Mouse (Mus musculus) embryonic facial prominence, embryonic 10.5 days (tissue): ENCODE data around the gene Gm49387. TPM values are rescaled to one million over a fixed set of nuclear protein-coding genes. Genes with fewer than 3 reads are reported as not detected.

Experiments used
- DNase-seq: peaks from one replicate; pipeline ENCODE4 v3.0.0-alpha.2; 2017; ENCODE audit warnings: low spot score
- H3K27ac ChIP-seq: fragments of 300-500 bp; sonication (generic); replicated peaks from 2 replicates; pipeline ENCODE4 v1.5.1; 2016; ENCODE audit warnings: mild to moderate bottlenecking
- H3K27me3 ChIP-seq: fragments of 300-500 bp; sonication (generic); replicated peaks from 2 replicates; pipeline ENCODE4 v1.6.1; 2016; ENCODE audit warnings: low read depth, mild to moderate bottlenecking; ENCODE audit not compliant: poor library complexity, severe bottlenecking
- H3K36me3 ChIP-seq: fragments of 300-500 bp; sonication (generic); replicated peaks from 2 replicates; pipeline ENCODE4 v1.6.1; 2016; ENCODE audit warnings: mild to moderate bottlenecking, moderate library complexity
- H3K4me1 ChIP-seq: fragments of 300-500 bp; sonication (generic); 2 replicates; pipeline ENCODE4 v1.6.1; 2016
- H3K4me3 ChIP-seq: fragments of 300-500 bp; sonication (generic); 2 replicates; pipeline ENCODE4 v1.5.1; 2016; ENCODE audit warnings: mild to moderate bottlenecking, moderate library complexity
- H3K9me3 ChIP-seq: fragments of 300-500 bp; sonication (generic); 2 replicates; pipeline ENCODE4 v1.6.1; 2016; ENCODE audit warnings: mild to moderate bottlenecking
- WGBS: fragments of 180-500 bp; shearing (Covaris S2); methylation state at CpG from one replicate; pipeline ENCODE4 v1.1.7; 2016; 5-methylcytosine and 5-hydroxymethylcytosine counted together
- polyA plus RNA-seq: library from polyadenylated mRNA; unstranded; fragments of >200 nt; fragmentation: Nextera tagmentation; extraction: Ambion mirVana; gene quantifications from 2 replicates; pipeline ENCODE4 v1.2.1, GENCODE M21; 2016

Gm49387 gene
- polyA plus RNA-seq, 1 experiment from 2014 or later: 0.39 TPM

GRCm38 (mm10) chr14:31576846-31577697 is 63.6 kb downstream of the Gm49387 start:
- H3K4me1 ChIP-seq: peaks cover 35% of the 10 kb centered on the region
- H3K9me3 ChIP-seq: no peaks in the 10 kb centered on the region
- H3K36me3 ChIP-seq: no peaks in the 10 kb centered on the region
- no peaks in the 10 kb centered on the region for H3K27me3 ChIP-seq
- H3K4me3 ChIP-seq: no peak overlapping the region
- peak overlapping the region; percentile 15 for H3K27ac ChIP-seq
- 58% methylated on average over 10 of the region's 10 CpGs for WGBS
- DNase-seq: no peak

GRCm38 (mm10) chr14:31575866-31576265 is 64.8 kb downstream of the Gm49387 start:
- Histone ChIP-seq H3K36me3 (no peaks in the 10 kb centered on the region), H3K4me1 (peaks cover 35% of the 10 kb centered on the region), H3K4me3 (no peak overlapping the region), H3K27ac (no peak overlapping the region), H3K9me3 (no peaks in the 10 kb centered on the region), H3K27me3 (no peaks in the 10 kb centered on the region)
- WGBS: 75% methylated on average over 9 of the region's 9 CpGs
- no peak for DNase-seq

DNA sequence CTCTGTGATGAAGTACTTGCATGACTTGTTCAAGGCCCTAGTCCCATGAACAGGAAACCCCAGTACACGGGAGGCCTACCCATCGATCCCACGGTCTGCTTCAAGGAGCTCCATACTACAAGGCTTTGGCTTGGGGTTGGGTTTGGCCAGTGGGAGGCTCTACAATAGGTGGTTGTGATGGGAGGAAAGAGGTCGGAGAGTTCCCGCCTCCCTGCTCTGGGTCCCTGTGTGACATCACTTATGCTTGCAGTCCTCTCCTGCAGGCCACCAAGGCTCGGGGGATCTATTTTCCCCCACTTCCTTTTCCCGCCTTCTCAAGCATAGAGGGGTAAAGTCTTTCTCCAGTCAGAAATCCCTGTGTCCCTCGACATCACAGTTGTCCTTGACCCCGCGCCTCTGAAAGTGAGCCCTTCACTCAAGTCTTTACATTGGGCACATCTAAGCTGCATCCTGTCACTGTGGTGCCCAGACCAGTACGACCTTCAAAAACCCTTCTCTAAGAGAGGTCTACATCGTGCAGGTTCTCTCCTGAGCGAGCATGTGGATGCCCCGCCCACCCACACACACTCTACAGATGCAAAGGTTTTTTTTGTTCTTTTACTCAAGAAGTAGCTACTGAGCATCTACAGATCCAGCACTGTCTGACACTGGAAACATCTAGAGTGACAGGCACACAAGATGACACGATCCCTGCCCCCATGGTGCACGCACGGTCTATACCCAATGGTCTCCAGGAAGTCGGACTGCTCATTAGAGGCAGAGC is 65.6 kb downstream of the Gm49387 start:
- Histone ChIP-seq H3K9me3 (no peaks in the 10 kb centered on the region), H3K4me3 (no peak overlapping the region), H3K36me3 (no peaks in the 10 kb centered on the region), H3K27me3 (no peaks in the 10 kb centered on the region), H3K27ac (no peak overlapping the region), H3K4me1 (peaks cover 35% of the 10 kb centered on the region)
- 92% methylated on average over 18 of the region's 18 CpGs for WGBS
- DNase-seq: no peak

DNA sequence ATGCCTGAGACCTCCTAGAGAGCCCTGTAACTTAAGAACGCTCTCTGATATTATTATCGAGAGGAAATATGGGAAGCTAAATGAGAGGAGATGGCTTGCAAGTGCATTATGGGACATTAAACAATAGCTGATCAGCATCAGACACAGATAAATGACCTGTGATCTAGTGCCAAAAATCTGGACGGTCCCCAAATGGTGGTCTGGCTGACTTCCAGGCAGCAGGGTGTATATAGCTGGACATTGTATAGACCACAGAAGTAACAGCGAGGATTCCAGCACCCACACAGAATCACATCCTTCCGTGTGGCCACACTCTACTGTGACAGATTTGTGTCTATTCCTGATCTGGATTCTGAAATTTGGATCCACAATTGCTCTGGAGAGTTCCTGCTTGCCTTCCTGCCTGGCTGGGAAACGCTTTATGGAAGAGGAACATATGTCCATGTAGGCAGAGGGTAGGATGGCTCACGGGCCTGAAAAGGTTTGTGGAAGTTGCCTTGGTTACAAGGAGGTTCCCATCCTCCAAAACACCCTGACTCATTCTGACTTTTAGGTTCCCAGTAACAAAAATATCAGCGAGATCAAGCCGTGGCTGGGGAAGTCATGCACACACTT is 68.0 kb downstream of the Gm49387 start:
- Histone ChIP-seq H3K27me3 (no peaks in the 10 kb centered on the region), H3K36me3 (no peaks in the 10 kb centered on the region), H3K9me3 (no peaks in the 10 kb centered on the region), H3K4me1 (peaks cover 30% of the 10 kb centered on the region), H3K27ac (no peak overlapping the region), H3K4me3 (no peak overlapping the region)
- WGBS: 89% methylated on average over 9 of the region's 9 CpGs
- no peak for DNase-seq

DNA sequence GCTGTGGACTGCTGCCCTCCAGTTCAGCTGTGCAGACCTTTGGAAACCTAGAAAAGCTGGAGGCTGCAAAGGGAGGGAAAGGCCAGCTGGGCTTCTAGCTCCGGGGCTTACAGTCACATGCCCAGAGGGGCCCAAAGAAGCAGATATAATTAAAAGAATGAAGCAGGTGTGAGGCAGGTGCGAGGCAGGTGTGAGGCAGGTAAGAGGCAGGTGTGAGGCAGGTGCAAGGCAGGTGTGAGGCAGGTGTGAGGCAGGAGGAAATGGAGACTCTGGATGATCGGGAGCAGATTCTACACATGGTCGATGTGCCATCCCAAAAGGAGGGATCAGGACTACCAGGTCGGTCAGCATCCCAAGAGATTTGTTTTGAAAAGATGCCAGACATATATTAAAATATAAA is 69.3 kb downstream of the Gm49387 start:
- no peak overlapping the region for H3K27ac ChIP-seq
- peaks cover 17% of the 10 kb centered on the region for H3K4me1 ChIP-seq
- no peak overlapping the region for H3K4me3 ChIP-seq
- H3K9me3 ChIP-seq: no peaks in the 10 kb centered on the region
- DNase-seq: no peak
- WGBS: 85% methylated on average over 5 of the region's 5 CpGs
- no peaks in the 10 kb centered on the region for H3K27me3 ChIP-seq
- H3K36me3 ChIP-seq: no peaks in the 10 kb centered on the region

- Histone ChIP-seq H3K4me1 (peaks cover 16% of the 10 kb centered on the region), H3K4me3 (no peak overlapping the region), H3K27ac (no peak overlapping the region), H3K36me3 (no peaks in the 10 kb centered on the region), H3K27me3 (no peaks in the 10 kb centered on the region), H3K9me3 (no peaks in the 10 kb centered on the region)
- DNase-seq: no peak
- WGBS: 80% methylated on average over 6 of the region's 6 CpGs
These were observed 70.3 kb downstream of the Gm49387 start for GRCm38 (mm10) chr14:31570131-31570951.

DNA sequence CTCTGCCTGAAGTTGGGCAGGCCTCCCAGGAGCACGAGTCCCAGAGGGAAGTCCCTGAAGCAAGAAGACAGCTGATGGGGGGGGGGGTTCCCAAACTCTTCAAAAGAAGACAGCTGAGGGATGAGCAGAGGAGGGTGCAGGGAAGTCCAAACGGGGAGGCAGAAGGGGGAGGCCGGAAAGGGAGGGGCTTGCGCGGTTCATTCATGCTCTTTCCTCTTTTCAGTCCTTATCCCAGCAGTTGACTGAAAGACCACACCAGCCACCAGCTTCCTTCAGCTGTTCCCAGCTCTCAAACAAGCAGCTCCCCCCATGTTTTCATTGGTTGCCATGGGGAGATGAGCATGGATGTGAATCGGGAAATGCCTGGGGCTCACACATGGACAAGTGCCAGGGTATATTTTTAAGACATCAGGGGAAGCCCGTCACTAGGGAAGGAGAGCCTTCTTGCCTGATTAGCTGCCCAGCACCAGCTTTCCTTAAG is 71.5 kb downstream of the Gm49387 start:
- Histone ChIP-seq H3K27me3 (no peaks in the 10 kb centered on the region), H3K36me3 (no peaks in the 10 kb centered on the region), H3K4me1 (peaks cover 25% of the 10 kb centered on the region), H3K27ac (no peak overlapping the region), H3K4me3 (no peak overlapping the region), H3K9me3 (no peaks in the 10 kb centered on the region)
- WGBS: 74% methylated on average over 7 of the region's 7 CpGs
- no peak for DNase-seq

DNA sequence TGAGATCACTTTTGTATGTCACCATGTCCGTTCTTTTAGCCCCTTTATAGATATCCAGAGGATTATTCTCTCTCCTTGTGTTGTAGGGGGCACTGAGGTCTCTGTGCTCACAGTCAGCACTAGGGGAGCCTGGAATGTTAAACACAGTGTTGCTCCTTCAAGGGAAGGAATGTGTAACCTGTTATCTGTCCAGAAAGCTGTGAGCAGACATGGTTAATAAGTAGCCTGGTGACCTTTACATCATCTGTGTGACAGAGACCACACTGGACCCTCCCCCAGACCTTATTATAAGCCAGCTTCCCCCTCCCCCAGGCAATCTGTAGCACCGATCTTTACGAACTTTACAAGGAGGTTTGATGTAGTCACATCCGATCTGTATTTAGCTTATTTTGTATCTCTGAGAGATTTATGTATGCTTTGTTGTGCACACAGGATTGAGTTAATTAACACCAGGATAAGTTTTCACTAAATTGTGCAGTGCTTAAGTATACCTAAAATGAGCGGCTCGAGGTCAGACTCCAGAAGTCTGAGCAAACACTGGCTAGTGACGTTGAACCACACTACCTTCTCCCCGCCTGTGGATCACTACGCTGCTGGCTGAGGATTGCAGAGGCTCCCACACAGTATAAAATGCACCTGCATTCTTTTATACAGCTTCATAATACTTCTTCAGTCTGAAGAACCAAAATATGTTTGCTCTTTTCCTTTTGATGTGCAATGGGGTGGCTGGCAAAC is 75.0 kb downstream of the Gm49387 start:
- peaks cover 35% of the 10 kb centered on the region for H3K4me1 ChIP-seq
- H3K9me3 ChIP-seq: no peaks in the 10 kb centered on the region
- DNase-seq: no peak
- H3K27me3 ChIP-seq: no peaks in the 10 kb centered on the region
- no peak overlapping the region for H3K4me3 ChIP-seq
- H3K27ac ChIP-seq: peak overlapping the region; percentile 2; the same call in 1 of the 2 replicates
- WGBS: 58% methylated on average over 9 of the region's 9 CpGs
- no peaks in the 10 kb centered on the region for H3K36me3 ChIP-seq

GRCm38 (mm10) chr14:31564452-31565179 is 76.1 kb downstream of the Gm49387 start:
- peak overlapping the region; percentile 2 for H3K27ac ChIP-seq
- no peaks in the 10 kb centered on the region for H3K9me3 ChIP-seq
- no peaks in the 10 kb centered on the region for H3K36me3 ChIP-seq
- WGBS: 18% methylated on average over 6 of the region's 6 CpGs
- peaks cover 38% of the 10 kb centered on the region for H3K4me1 ChIP-seq
- no peak overlapping the region for H3K4me3 ChIP-seq
- H3K27me3 ChIP-seq: no peaks in the 10 kb centered on the region
- peak; percentile 73 for DNase-seq

DNA sequence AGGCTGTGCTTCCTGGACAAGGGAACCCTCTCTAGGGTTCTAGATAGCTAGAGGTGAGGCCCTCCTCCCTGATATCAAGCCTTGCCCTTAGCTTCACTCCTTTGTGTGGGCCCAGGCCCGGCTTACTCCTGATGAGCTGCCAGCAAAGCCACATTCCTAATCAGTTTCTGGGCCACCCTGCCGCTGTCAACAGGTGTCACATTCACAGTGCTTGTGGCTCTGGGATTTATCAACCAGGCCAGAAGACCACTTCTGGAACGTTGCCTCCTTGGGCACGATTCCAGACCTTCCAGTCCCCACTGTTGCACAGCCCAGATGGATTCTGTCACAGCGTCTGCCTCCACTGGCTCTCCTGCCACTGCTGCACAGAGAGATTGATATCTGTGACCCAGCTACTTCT is 79.8 kb downstream of the Gm49387 start:
- Histone ChIP-seq H3K27ac (peak overlapping the region; percentile 51; the same call in 1 of the 2 replicates), H3K36me3 (no peaks in the 10 kb centered on the region), H3K27me3 (no peaks in the 10 kb centered on the region), H3K4me3 (no peak overlapping the region), H3K9me3 (no peaks in the 10 kb centered on the region), H3K4me1 (peaks cover 37% of the 10 kb centered on the region)
- 71% methylated on average over 5 of the region's 5 CpGs for WGBS
- DNase-seq: no peak

GRCm38 (mm10) chr14:31559216-31559615 is 81.5 kb downstream of the Gm49387 start:
- H3K4me1 ChIP-seq: peaks cover 23% of the 10 kb centered on the region
- WGBS: 70% methylated on average over 5 of the region's 5 CpGs
- DNase-seq: no peak

More at GRCm38 (mm10) chr14:31559216-31559615, 81.5 kb downstream of the Gm49387 start:
- H3K27ac ChIP-seq: no peak overlapping the region
- H3K9me3 ChIP-seq: no peaks in the 10 kb centered on the region
- H3K36me3 ChIP-seq: no peaks in the 10 kb centered on the region
- H3K27me3 ChIP-seq: no peaks in the 10 kb centered on the region
- H3K4me3 ChIP-seq: no peak overlapping the region
